Mouse (Mus musculus) forebrain, embryonic 13.5 days (tissue): ENCODE data around the gene Clptm1. TPM values are rescaled to one million over a fixed set of nuclear protein-coding genes. Genes with fewer than 3 reads are reported as not detected.

Experiments used
- ATAC-seq: fragments of 200-750 bp; cut with Nextera tagmentation; 2 replicates; pipeline ENCODE4 v1.8.0; 2017
- H3K27ac ChIP-seq: fragments of 300-500 bp; sonication (generic); 2 replicates; pipeline ENCODE4 v1.5.1; 2015; ENCODE audit warnings: inconsistent platforms, mild to moderate bottlenecking, moderate library complexity
- H3K27me3 ChIP-seq: fragments of 300-500 bp; sonication (generic); 2 replicates; pipeline ENCODE4 v1.6.1; 2015; ENCODE audit warnings: mild to moderate bottlenecking, inconsistent platforms
- H3K36me3 ChIP-seq: fragments of 300-500 bp; sonication (generic); 2 replicates; pipeline ENCODE4 v1.6.1; 2015; ENCODE audit warnings: mild to moderate bottlenecking, inconsistent platforms; ENCODE audit not compliant: poor library complexity, severe bottlenecking
- H3K4me1 ChIP-seq: fragments of 300-500 bp; sonication (generic); 2 replicates; pipeline ENCODE4 v1.6.1; 2015; ENCODE audit warnings: inconsistent platforms
- H3K4me2 ChIP-seq: fragments of 300-500 bp; sonication (generic); 2 replicates; pipeline ENCODE4 v1.6.1; 2015; ENCODE audit warnings: inconsistent platforms, mild to moderate bottlenecking, moderate library complexity
- H3K4me3 ChIP-seq: fragments of 300-500 bp; sonication (generic); 2 replicates; pipeline ENCODE4 v1.5.1; 2015; ENCODE audit warnings: mild to moderate bottlenecking, inconsistent platforms
- H3K9ac ChIP-seq: fragments of 300-500 bp; sonication (generic); 2 replicates; pipeline ENCODE4 v1.6.1; 2015; ENCODE audit warnings: mild to moderate bottlenecking, inconsistent platforms
- H3K9me3 ChIP-seq: fragments of 300-500 bp; sonication (generic); replicated peaks from 2 replicates; pipeline ENCODE4 v1.6.1; 2016; ENCODE audit warnings: inconsistent platforms
- whole genome bisulfite sequencing: fragments of 180-500 bp; shearing (Covaris S2); methylation state at CpG from one replicate; pipeline ENCODE4 v1.1.7; 2015; 5-methylcytosine and 5-hydroxymethylcytosine counted together
- polyA plus RNA-seq: library from polyadenylated mRNA; unstranded; fragments of >200 nt; fragmentation: Nextera tagmentation; extraction: Ambion mirVana; gene quantifications from 2 replicates; pipeline ENCODE4 v1.2.1, GENCODE M21; 2015

Gene Clptm1
- polyA plus RNA-seq, 1 experiment from 2014 or later, result 64.2 TPM

DNA sequence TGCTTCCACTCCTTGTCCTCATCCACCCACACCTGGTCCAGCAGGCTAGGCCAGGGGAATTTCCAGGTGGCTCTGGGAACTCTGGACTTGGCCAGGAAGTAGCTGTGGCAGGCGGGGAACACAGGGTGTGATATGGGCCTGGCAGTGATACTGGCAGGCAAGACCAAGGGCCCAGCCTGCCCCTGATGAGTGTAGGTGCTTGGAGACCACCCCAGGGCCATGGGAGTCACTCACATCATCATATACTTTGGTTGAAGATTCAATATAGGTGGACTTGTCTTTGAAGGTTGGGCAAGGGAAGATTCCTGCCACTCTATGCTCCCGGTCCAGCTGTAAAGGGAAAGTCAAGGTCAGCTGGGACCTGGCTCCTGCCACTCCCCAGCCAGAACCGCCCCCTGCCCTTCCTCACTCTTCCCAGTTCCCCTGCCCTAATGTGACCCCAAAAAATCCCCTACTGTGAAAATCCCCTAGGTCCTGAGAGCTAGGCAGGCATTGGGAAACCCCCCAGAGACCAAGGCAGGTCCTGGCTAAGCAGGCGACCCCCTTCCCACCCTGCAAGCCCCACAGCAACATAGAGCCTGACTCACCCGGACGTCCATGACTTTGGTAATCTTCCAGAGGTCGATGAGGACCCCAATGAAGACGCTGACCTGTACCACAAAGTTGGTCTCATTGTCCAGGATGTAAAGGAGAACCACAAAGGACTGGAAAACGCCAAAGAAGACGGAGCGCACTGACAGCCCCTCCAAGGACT is 29.6 kb downstream of the Clptm1 start:
- Histone ChIP-seq H3K4me3 (no peak overlapping the region), H3K4me1 (no peaks in the 10 kb centered on the region), H3K36me3 (peaks cover 86% of the 10 kb centered on the region), H3K9me3 (no peaks in the 10 kb centered on the region), H3K9ac (no peak overlapping the region), H3K27me3 (no peaks in the 10 kb centered on the region), H3K27ac (no peak overlapping the region), H3K4me2 (no peak overlapping the region)
- ATAC-seq, result no peak
- WGBS, result 90% methylated on average over 11 of the region's 11 CpGs

DNA sequence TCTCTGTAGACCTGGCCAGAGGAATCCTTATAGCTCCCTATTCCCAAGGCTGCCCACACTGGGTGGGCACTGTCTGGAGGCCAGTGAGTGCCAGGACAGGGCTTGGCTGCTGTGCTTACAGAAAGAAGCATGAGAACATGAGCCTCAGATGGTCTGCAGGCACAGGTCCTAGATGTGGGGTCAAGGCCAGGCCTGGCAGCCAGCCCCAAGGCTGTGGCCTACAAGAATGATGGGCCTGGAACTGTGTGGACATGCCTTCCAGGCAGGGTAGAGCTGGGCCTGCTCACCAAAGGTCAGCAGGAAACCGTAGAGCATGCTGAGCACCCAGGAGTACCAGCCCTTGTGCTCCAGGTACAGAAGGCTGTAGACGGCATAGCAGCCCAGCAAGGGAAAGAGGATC is 30.2 kb downstream of the Clptm1 start:
- 91% methylated on average over 2 of the region's 2 CpGs for WGBS
- no peaks in the 10 kb centered on the region for H3K9me3 ChIP-seq
- no peak for ATAC-seq
- H3K4me1 ChIP-seq, result peaks cover 5% of the 10 kb centered on the region
- no peak overlapping the region for H3K4me2 ChIP-seq
- H3K36me3 ChIP-seq, result peaks cover 79% of the 10 kb centered on the region
- no peaks in the 10 kb centered on the region for H3K27me3 ChIP-seq
- no peak overlapping the region for H3K27ac ChIP-seq
- H3K9ac ChIP-seq, result no peak overlapping the region
- no peak overlapping the region for H3K4me3 ChIP-seq

DNA sequence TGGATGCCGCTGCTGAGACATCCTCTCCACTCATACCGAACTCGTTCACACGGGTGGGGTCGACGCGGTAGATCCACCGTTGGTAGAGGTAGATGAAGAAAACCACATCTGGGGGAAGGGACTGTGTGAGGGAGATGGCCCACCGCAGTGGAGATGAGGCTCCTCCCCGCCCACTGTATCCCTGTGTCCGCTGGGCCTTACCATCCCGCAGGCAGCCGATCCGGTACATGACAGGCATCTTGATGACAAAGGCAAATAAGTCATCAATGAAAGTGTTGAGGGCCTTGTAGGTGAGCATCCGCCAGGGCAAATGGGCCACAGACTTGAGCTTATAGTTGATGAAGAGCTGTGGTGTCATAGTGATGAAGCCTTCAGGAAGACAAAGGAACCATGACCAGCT is 31.0 kb downstream of the Clptm1 start:
- Histone ChIP-seq H3K36me3 (peaks cover 72% of the 10 kb centered on the region), H3K9me3 (no peaks in the 10 kb centered on the region)
- WGBS, result 94% methylated on average over 15 of the region's 15 CpGs

DNA sequence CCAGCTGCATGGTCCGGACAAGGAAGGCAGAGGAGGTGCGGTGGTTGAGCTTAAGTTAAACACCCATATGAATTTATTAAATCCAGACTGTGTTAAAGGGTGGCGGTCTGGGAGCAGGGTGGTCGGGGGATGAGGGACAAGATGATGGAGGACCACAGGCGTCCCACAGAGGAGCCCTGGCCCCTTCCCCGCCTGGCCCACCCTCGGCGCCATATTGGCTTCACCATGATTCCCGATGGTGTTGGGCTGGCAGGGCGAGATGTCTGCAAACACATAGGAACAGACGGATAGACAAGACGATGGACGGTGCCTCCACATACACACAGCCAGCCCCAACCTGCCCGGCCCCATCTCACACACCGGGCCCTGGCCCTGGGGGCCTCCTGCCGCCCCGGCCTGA is 31.6 kb downstream of the Clptm1 start:
- peaks cover 65% of the 10 kb centered on the region for H3K36me3 ChIP-seq
- ATAC-seq, result no peak
- no peaks in the 10 kb centered on the region for H3K27me3 ChIP-seq
- H3K4me3 ChIP-seq, result no peak overlapping the region
- H3K9me3 ChIP-seq, result no peaks in the 10 kb centered on the region
- H3K4me1 ChIP-seq, result peaks cover 9% of the 10 kb centered on the region
- 93% methylated on average over 17 of the region's 17 CpGs for WGBS
- H3K27ac ChIP-seq, result no peak overlapping the region
- no peak overlapping the region for H3K4me2 ChIP-seq
- H3K9ac ChIP-seq, result no peak overlapping the region

More for the DNA sequence above, 31.0 kb downstream of the Clptm1 start:
- no peak for ATAC-seq
- no peaks in the 10 kb centered on the region for H3K27me3 ChIP-seq
- no peak overlapping the region for H3K4me3 ChIP-seq
- no peak overlapping the region for H3K9ac ChIP-seq
- H3K4me2 ChIP-seq, result no peak overlapping the region
- peaks cover 6% of the 10 kb centered on the region for H3K4me1 ChIP-seq
- no peak overlapping the region for H3K27ac ChIP-seq

DNA sequence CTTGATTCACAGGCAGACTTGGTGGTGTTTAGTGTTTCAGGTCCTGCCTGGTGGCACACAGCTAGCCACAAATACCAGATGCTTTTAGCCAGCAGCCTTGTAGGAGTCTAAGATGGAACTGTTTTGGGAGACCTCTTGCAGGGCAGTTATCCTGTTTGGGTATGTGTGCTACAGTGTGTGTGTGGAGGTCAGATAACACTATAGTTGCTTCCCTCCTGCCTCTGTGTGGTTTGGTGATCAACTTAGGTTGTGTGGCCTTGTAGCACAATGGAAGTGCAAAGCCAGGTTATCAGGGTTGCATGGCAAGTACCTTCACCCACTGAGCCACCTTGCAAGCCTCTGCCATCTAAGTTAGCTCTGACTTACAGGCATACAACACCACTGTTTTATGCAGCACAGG is 32.1 kb downstream of the Clptm1 start:
- H3K4me3 ChIP-seq, result no peak overlapping the region
- peaks cover 60% of the 10 kb centered on the region for H3K36me3 ChIP-seq
- H3K27ac ChIP-seq, result no peak overlapping the region
- ATAC-seq, result no peak
- H3K4me2 ChIP-seq, result no peak overlapping the region
- H3K9me3 ChIP-seq, result no peaks in the 10 kb centered on the region
- no peaks in the 10 kb centered on the region for H3K27me3 ChIP-seq
- peaks cover 11% of the 10 kb centered on the region for H3K4me1 ChIP-seq
- H3K9ac ChIP-seq, result no peak overlapping the region

DNA sequence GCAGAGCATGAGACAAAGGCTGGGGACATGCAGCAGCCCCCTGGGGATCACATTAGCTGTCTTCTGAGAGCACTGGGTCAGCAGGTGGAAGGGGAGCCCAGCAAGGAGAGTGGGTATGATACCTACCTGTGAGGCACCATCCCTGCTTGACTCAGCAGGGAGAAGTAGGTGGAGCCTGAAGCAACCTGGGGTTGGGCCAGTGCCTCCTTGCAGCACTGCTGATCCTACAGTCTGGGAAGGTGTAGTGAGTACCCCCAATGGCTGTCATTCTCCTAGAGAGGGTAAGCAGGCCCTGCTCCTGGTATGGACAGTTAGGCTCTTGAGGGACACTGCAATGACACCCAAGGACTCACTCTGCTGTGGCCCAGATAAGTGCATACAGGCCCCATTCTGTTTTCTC is 32.6 kb downstream of the Clptm1 start:
- Histone ChIP-seq H3K4me3 (no peak overlapping the region), H3K36me3 (peaks cover 56% of the 10 kb centered on the region), H3K9ac (no peak overlapping the region), H3K27ac (no peak overlapping the region), H3K4me2 (no peak overlapping the region), H3K9me3 (no peaks in the 10 kb centered on the region), H3K27me3 (no peaks in the 10 kb centered on the region), H3K4me1 (peaks cover 11% of the 10 kb centered on the region)
- no peak for ATAC-seq

DNA sequence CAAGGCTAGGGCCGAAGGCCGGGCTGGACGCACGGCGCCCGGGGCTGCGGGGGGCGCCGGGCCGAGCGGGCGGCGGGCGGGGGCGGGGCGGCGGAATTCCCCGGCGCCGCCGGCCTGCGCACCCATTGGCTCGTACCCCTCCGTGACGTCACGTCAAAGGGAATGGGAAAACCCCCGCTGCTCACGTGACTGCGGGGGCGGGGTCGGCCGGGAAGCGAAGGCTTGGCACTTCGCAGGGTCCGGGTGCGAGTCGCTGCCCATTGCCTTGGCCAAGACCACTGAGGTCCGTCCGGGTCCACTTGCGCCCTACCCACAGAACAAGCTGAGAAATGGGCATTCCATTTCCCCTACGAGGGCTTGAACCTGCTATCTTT is 35.5 kb downstream of the Clptm1 start, which contains the start of gene Relb:
TSS of gene Relb (minus strand) at position 78 of the 374 bp plus-strand sequence.
- Histone ChIP-seq H3K4me1 (peaks cover 11% of the 10 kb centered on the region), H3K27me3 (0 out of 2 replicates have a peak, but pooled peaks cover 3% of the 10 kb centered on the region), H3K36me3 (peaks cover 27% of the 10 kb centered on the region), H3K4me3 (peak within 1 kb of the TSS; percentile 67), H3K9me3 (no peaks in the 10 kb centered on the region), H3K27ac (peak within 1 kb of the TSS; percentile 70), H3K4me2 (peak within 1 kb of the TSS; percentile 92), H3K9ac (peak within 1 kb of the TSS; percentile 61)
- peak; percentile 77 for ATAC-seq
- WGBS, result 4% methylated on average over 22 of the region's 41 CpGs

DNA sequence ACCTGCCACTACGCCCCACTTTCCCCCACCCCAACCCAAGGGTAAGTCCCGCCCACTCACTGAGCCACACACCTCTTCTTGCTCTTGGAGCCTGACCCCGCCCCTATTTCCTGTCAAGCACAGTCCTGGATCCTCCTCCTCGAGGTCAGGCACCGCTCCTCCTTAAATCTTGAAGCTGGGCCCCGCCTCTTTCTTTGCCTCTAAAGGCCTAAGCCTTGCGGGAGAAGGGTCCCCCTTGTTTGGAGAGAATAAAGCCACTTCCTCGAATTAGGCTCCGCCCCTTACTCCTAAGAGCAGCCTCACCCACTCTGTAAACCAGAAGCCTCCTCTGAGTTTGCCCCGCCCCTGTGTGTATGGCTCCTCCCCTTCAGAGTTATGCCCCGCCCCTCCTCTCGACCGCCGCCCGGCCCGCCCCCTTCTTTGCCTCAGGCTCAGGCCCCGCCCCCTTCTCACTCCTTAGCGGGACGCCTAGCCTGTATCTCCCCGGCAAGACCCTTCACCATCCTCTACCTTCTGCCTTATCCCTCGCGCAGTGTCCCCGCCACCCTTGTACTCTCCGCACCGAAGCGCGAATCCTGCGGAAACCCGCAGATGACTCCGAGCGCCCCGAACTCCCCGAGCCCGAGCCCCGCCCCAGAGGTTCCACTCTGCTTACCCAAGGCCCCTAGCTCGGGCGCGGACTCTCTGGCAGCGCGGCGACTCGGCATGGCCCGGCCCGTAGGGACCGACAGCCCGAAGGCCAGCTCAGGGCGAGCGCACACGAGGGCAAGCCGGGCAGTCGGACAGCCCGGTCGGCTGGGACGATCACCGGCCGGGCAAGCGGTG is 36.1 kb downstream of the Clptm1 start:
- 2% methylated on average over 56 of the region's 57 CpGs for WGBS

DNA sequence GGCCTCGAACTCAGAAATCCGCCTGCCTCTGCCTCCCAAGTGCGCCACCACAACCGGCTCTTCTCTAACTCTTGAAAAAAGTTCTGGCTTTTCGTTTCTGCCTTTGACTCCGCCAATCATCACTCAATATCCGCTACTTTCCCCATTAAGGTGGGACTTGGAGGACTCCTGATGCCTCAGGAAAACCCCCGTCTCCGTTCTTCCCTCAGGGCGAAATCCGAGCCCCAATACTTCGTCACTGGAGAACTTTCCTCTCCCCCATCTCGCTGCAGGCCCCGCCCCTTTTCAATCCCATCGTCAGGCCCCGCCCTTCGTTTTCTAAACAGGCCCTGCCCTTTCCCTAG is 36.7 kb downstream of the Clptm1 start:
- H3K27me3 ChIP-seq, result 0 out of 2 replicates have a peak, but pooled peaks cover 7% of the 10 kb centered on the region
- peak overlapping the region; percentile 92 for H3K4me2 ChIP-seq
- peak; percentile 6; the same call in 1 of the 2 replicates for ATAC-seq
- H3K9me3 ChIP-seq, result no peaks in the 10 kb centered on the region
- H3K27ac ChIP-seq, result no peak overlapping the region
- peaks cover 15% of the 10 kb centered on the region for H3K36me3 ChIP-seq
- H3K9ac ChIP-seq, result no peak overlapping the region
- H3K4me1 ChIP-seq, result peaks cover 11% of the 10 kb centered on the region
- peak overlapping the region; percentile 67 for H3K4me3 ChIP-seq
- 13% methylated on average over 17 of the region's 17 CpGs for WGBS

More for the DNA sequence above, 36.1 kb downstream of the Clptm1 start:
- Histone ChIP-seq H3K9ac (peak overlapping the region; percentile 61), H3K27ac (peak overlapping the region; percentile 70), H3K36me3 (peaks cover 21% of the 10 kb centered on the region), H3K27me3 (0 out of 2 replicates have a peak, but pooled peaks cover 7% of the 10 kb centered on the region), H3K4me2 (peak overlapping the region; percentile 92), H3K4me3 (peak overlapping the region; percentile 67), H3K4me1 (peaks cover 11% of the 10 kb centered on the region), H3K9me3 (no peaks in the 10 kb centered on the region)
- ATAC-seq, result peak; percentile 84

DNA sequence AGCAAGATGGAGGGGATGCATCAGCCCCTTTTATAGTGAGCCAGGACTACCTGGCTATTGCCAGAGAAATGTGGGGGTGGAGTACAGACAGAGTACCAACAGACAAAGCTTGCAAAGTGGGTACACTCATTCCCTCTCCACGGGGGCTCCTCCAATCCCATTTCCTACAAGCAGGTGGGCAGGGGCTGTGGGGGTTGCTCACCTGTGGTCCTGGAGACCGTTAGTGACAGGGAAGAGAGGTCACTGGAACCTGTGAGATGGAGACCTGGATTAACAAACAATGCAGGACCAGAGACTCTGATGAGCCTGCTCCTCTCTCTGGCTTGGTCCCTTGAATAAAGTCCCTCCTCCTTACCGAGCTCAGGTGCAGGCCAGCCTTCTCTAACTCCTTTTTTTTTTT is 37.1 kb downstream of the Clptm1 start:
- Histone ChIP-seq H3K27ac (no peak overlapping the region), H3K9me3 (no peaks in the 10 kb centered on the region), H3K4me2 (peak overlapping the region; percentile 92), H3K4me1 (peaks cover 11% of the 10 kb centered on the region), H3K27me3 (0 out of 2 replicates have a peak, but pooled peaks cover 9% of the 10 kb centered on the region), H3K9ac (no peak overlapping the region), H3K36me3 (peaks cover 10% of the 10 kb centered on the region), H3K4me3 (no peak overlapping the region; the same call in 1 of the 2 replicates)
- 68% methylated on average over 3 of the region's 3 CpGs for WGBS
- no peak for ATAC-seq

DNA sequence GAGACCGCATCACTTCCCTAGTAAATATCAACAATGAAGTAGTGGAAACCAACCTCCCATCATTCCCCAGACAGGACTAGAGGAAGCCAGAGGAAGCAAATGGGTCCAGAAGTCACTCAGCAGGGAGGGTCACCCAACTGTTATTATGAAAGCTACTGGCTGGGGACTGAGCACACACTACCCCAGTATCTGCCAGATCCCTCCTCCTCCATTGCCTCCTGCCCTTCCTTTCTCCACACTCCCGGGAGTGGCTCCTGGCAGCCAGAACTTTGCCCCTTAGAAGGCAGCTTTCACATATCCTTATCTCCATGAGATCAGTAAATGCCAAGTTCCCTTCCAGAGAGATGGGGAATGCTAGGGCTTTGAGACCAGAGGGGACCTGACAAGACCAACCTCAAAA is 41.4 kb downstream of the Clptm1 start:
- Histone ChIP-seq H3K36me3 (no peaks in the 10 kb centered on the region), H3K4me3 (no peak overlapping the region), H3K9me3 (no peaks in the 10 kb centered on the region), H3K9ac (no peak overlapping the region), H3K27ac (no peak overlapping the region), H3K4me2 (no peak overlapping the region), H3K4me1 (peaks cover 10% of the 10 kb centered on the region), H3K27me3 (peaks cover 24% of the 10 kb centered on the region)
- WGBS, result 82% methylated on average over 2 of the region's 2 CpGs
- no peak for ATAC-seq

DNA sequence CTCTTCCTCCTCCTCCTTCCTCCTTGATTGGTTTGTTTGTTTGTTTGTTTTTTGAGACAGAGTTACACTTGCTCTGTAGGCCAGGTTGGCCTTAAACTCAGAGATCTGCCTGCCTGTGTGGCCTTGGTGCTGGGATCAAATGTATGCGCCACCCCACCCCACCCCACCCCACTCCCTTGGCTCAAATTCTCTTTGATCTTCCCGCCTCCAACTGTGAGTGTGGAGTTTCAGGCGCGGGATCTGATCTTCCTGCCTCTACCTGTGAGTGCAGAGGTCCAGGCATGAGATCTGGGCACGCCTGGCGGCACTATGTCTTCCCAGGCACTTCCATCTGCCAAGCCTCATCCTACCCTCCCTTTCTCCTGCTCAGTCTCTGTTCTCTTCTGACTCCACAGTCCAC is 42.6 kb downstream of the Clptm1 start:
- 47% methylated on average over 6 of the region's 6 CpGs for WGBS
- H3K27me3 ChIP-seq, result peaks cover 24% of the 10 kb centered on the region
- H3K27ac ChIP-seq, result no peak overlapping the region
- H3K4me2 ChIP-seq, result no peak overlapping the region
- H3K4me1 ChIP-seq, result peaks cover 6% of the 10 kb centered on the region
- no peak overlapping the region for H3K4me3 ChIP-seq
- no peaks in the 10 kb centered on the region for H3K36me3 ChIP-seq
- no peaks in the 10 kb centered on the region for H3K9me3 ChIP-seq
- no peak overlapping the region for H3K9ac ChIP-seq
- ATAC-seq, result no peak
